Mouse (Mus musculus) MEL (cell line): Measurements from ENCODE around the gene Ywhag.

Experiments used
- CHD1 ChIP-seq: IDR thresholded peaks from 2 replicates; pipeline ENCODE4 v1.6.1; 2012; ENCODE audit warnings: low read depth, mild to moderate bottlenecking, inconsistent platforms, low read length, improper control_type of control experiment
- CHD2 ChIP-seq: IDR thresholded peaks from 2 replicates; pipeline ENCODE4 v1.6.1; 2011; ENCODE audit warnings: low read length, improper control_type of control experiment
- CTCF ChIP-seq, 3 experiments: IDR thresholded peaks in 2 of 3; conservative IDR thresholded peaks in 1 of 3; 2 replicates each; pipeline ENCODE4 v1.5.1; 2011 to 2012; ENCODE audit warnings: low read length in 3 of 3, low read depth in 2 of 3, mild to moderate bottlenecking in 2 of 3, improper control_type of control experiment in 1 of 3, inconsistent platforms in 1 of 3, mixed read lengths in 1 of 3, moderate library complexity in 1 of 3; ENCODE audit not compliant: control insufficient read depth in 1 of 3, insufficient read depth in 1 of 3, poor library complexity in 1 of 3, severe bottlenecking in 1 of 3
- EP300 ChIP-seq, 2 experiments: IDR thresholded peaks; 2 replicates each; pipeline ENCODE4 v1.6.1; 2011; ENCODE audit warnings: improper control_type of control experiment in 2 of 2, low read length in 2 of 2, low read depth in 1 of 2, mild to moderate bottlenecking in 1 of 2
- GATA1 ChIP-seq: IDR thresholded peaks from 2 replicates; pipeline ENCODE4 v1.6.1; 2011; ENCODE audit warnings: low read depth, low read length, improper control_type of control experiment
- HCFC1 ChIP-seq: IDR thresholded peaks from 2 replicates; pipeline ENCODE4 v1.6.1; 2012; ENCODE audit warnings: low read depth, mild to moderate bottlenecking, inconsistent platforms, low read length, improper control_type of control experiment, moderate library complexity
- MAX ChIP-seq: IDR thresholded peaks from 2 replicates; pipeline ENCODE4 v1.6.1; 2011; ENCODE audit warnings: low read length, improper control_type of control experiment
- MXI1 ChIP-seq: IDR thresholded peaks from 2 replicates; pipeline ENCODE4 v1.6.1; 2011; ENCODE audit warnings: mild to moderate bottlenecking, low read depth, low read length, improper control_type of control experiment
- POLR2A ChIP-seq, 2 experiments: IDR thresholded peaks; 2 replicates each; pipeline ENCODE4 v1.6.1; 2011 to 2012; ENCODE audit warnings: low read length in 2 of 2, mild to moderate bottlenecking in 2 of 2, control low read depth in 1 of 2, improper control_type of control experiment in 1 of 2, low read depth in 1 of 2, moderate library complexity in 1 of 2; ENCODE audit not compliant: control insufficient read depth in 1 of 2, insufficient read depth in 1 of 2, poor library complexity in 1 of 2
- USF1 ChIP-seq: IDR thresholded peaks from 2 replicates; pipeline ENCODE4 v1.6.1; 2014; ENCODE audit warnings: low read depth, mild to moderate bottlenecking, inconsistent platforms, low read length, improper control_type of control experiment, moderate library complexity

DNA sequence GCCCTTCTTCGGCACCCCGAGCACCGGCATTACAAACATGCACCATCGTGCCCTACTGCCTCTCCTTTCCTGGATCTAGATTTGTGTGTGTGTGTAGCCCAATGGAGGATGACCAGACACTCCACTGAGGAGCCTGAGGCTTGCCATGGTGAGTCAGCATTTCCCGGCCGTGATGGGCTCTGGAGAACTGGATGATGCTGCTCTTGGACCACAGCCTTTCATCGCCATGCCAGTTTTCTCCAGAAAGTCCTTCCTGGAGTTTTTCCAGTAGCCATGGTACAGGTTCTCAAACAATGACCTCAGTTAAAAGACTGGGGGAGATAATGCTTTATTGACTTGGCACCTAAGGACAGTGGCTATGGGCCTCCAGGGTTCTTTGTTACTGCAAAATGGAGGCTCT, 25.5 kb upstream of the Ywhag start:
- no peak for TF ChIP-seq MXI1
- TF ChIP-seq EP300 (IDR thresholded peaks at IDR 0.05; ENCODE audit: low read depth in 1 of 2, low read length in 2 of 2) = no peak
- no peak for TF ChIP-seq HCFC1
- no peak for TF ChIP-seq CHD2
- TF ChIP-seq POLR2A (IDR thresholded peaks at IDR 0.05; ENCODE audit: control insufficient read depth in 1 of 2, insufficient read depth in 1 of 2, low read depth in 1 of 2, low read length in 2 of 2, poor library complexity in 1 of 2) = no peak
- TF ChIP-seq USF1 = no peak
- no peak for TF ChIP-seq CHD1
- TF ChIP-seq CTCF (IDR thresholded peaks at IDR 0.05 in 2 of 3, conservative IDR thresholded peaks at IDR 0.05 in 1 of 3; ENCODE audit: control insufficient read depth in 1 of 3, insufficient read depth in 1 of 3, low read depth in 2 of 3, low read length in 3 of 3, poor library complexity in 1 of 3, severe bottlenecking in 1 of 3) = no peak
- TF ChIP-seq MAX = no peak
- no peak for TF ChIP-seq GATA1
